Mouse (Mus musculus) neural tube, embryonic 14.5 days (tissue): ENCODE measurements around the gene Rnft2. TPM values are rescaled to one million over a fixed set of nuclear protein-coding genes. Genes with fewer than 3 reads are reported as not detected.

Experiments
- ATAC-seq: fragments of 200-750 bp; cut with Nextera tagmentation; 2 replicates; pipeline ENCODE4 v1.8.0; 2017; ENCODE audit warnings: low read depth, mild to moderate bottlenecking, moderate TSS enrichment, moderate library complexity
- H3K27ac ChIP-seq: fragments of 300-500 bp; sonication (generic); 2 replicates; pipeline ENCODE4 v1.5.1; 2014; ENCODE audit warnings: low read depth, mild to moderate bottlenecking, control low read depth, low read length, moderate library complexity, mixed read lengths
- H3K27me3 ChIP-seq: fragments of 300-500 bp; sonication (generic); 2 replicates; pipeline ENCODE4 v1.6.1; 2014; ENCODE audit warnings: low read length; ENCODE audit not compliant: control insufficient read depth, insufficient read depth
- H3K36me3 ChIP-seq: fragments of 300-500 bp; sonication (generic); 2 replicates; pipeline ENCODE4 v1.6.1; 2014; ENCODE audit warnings: low read length, mixed read lengths; ENCODE audit not compliant: control insufficient read depth, insufficient read depth
- H3K4me1 ChIP-seq: fragments of 300-500 bp; sonication (generic); 2 replicates; pipeline ENCODE4 v1.6.1; 2014; ENCODE audit warnings: low read length; ENCODE audit not compliant: control insufficient read depth, insufficient read depth
- H3K4me2 ChIP-seq: fragments of 300-500 bp; sonication (generic); 2 replicates; pipeline ENCODE4 v1.6.1; 2014; ENCODE audit warnings: mild to moderate bottlenecking, low read depth, low read length, control low read depth
- H3K4me3 ChIP-seq: fragments of 300-500 bp; sonication (generic); 2 replicates; pipeline ENCODE4 v1.5.1; 2014; ENCODE audit warnings: low read depth, low read length, control low read depth, mixed read lengths
- H3K9ac ChIP-seq: fragments of 300-500 bp; sonication (generic); replicated peaks from 2 replicates; pipeline ENCODE4 v1.6.1; 2014; ENCODE audit warnings: low read depth, mild to moderate bottlenecking, control low read depth, low read length, mixed read lengths
- H3K9me3 ChIP-seq: fragments of 300-500 bp; sonication (generic); 2 replicates; pipeline ENCODE4 v1.6.1; 2016; ENCODE audit warnings: low read length; ENCODE audit not compliant: control insufficient read depth
- WGBS: fragments of 180-500 bp; shearing (Covaris S2); extraction: QIAGEN DNeasy Blood & Tissue Kit; methylation state at CpG from one replicate; pipeline ENCODE4 v1.1.7; 2014; 5-methylcytosine and 5-hydroxymethylcytosine counted together
- polyA plus RNA-seq: library from polyadenylated mRNA; unstranded; fragments of >200 nt; fragmentation: Nextera tagmentation; extraction: Ambion mirVana; gene quantifications from 2 replicates; pipeline ENCODE4 v1.2.1, GENCODE M21; 2014

The Rnft2 gene
- polyA plus RNA-seq, 1 experiment from 2014 or later = 20.3 TPM

DNA sequence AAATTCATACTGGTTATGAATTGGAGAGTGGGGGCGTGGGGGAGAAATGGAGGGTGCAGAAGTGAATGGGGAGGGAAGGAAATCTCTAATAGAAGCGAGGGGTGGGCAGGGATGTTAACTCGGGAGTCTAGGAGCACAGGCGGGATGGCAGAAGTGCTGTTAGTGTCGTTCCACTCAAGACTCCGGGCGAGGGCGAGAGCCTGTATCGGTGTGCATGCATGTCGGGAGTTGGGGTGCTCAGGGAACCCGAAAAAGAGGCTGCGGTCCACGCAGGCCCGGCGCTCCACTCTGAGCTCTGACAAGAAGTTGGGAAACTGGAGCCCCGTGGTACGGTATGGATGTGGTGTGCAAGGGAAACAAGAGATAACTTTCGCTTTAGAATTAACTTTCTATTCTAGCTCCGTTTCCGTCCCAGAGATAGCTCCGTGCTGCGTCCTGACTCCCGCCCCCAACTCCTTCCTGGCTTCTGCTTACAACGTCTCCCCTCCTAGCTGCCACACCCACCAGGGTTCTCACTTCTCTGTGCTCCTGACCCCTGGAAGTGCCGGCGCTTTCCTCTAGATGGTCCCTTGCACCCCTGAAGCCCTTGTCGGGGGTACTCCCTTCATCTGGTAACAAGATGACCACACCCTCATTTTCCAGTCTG is 72.7 kb downstream of the Rnft2 start:
- H3K9ac ChIP-seq = 0 out of 2 replicates have a peak overlapping the region, but pooled peaks have one; percentile 16
- no peaks in the 10 kb centered on the region for H3K9me3 ChIP-seq
- H3K4me3 ChIP-seq = peak overlapping the region; percentile 29
- H3K27ac ChIP-seq = no peak overlapping the region
- H3K4me1 ChIP-seq = peaks cover 2% of the 10 kb centered on the region; the same call in 1 of the 2 replicates
- peaks cover 29% of the 10 kb centered on the region for H3K27me3 ChIP-seq
- ATAC-seq = no peak
- H3K4me2 ChIP-seq = peak overlapping the region; percentile 41
- H3K36me3 ChIP-seq = no peaks in the 10 kb centered on the region
- WGBS = under 1% methylated on average over 27 of the region's 27 CpGs

DNA sequence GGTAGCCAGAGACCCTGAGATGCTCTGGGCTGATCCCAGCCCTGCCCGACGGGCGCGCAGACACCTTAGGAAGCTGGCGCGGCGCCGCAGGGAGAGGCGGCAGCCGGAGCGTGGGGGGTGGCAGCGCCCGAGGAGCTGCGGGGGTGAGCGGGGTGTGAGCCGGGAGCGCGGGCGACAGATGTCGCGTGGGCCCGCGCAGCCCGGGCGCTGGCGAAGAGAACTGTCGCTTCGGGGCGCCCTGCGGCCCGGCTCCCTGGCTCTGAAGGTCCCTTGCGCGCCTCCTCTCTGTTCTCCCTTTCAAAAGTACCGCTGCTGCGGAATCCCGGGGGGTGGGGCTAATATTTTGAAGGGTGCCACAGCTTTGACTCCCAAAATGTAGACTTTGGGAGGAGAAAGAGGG is 73.3 kb downstream of the Rnft2 start:
- no peak overlapping the region for H3K27ac ChIP-seq
- no peaks in the 10 kb centered on the region for H3K36me3 ChIP-seq
- ATAC-seq = no peak
- H3K4me3 ChIP-seq = peak overlapping the region; percentile 29
- peaks cover 29% of the 10 kb centered on the region for H3K27me3 ChIP-seq
- peak overlapping the region; percentile 41 for H3K4me2 ChIP-seq
- WGBS = under 1% methylated on average over 31 of the region's 36 CpGs
- peaks cover 2% of the 10 kb centered on the region; the same call in 1 of the 2 replicates for H3K4me1 ChIP-seq
- H3K9me3 ChIP-seq = no peaks in the 10 kb centered on the region
- 0 out of 2 replicates have a peak overlapping the region, but pooled peaks have one; percentile 16 for H3K9ac ChIP-seq

DNA sequence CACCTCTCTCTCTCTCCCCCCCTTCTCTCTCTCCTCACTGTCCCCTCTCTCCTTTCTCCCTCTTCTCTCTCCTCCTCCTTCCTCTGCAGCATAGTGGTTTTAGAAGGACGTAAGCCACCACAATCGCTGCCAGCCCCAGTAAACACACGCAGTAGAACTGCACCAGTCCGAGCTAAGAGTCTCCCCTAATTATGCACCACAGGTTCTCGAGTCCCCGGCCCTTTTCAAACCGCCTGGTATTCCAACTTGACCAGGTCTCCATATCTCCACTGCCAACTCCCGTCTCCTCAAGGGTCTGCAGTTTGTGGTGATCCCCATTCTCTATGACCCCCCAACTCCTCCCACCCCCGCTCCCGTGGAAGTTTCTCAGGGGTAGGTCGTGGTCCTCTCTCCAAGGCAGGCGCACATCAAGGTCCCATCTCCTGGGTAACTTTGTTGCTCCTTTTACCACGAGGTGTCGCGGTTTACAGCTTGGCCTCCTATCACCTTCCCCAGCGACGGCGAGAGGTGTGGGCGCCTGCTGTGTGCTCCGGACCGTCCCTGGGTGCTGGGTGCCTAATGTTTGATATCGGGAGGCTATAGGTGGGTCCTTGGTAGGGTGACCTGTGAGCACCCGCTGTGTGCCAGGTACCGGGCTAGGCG is 73.9 kb downstream of the Rnft2 start:
- under 1% methylated on average over 25 of the region's 25 CpGs for WGBS
- H3K4me3 ChIP-seq = peak overlapping the region; percentile 29
- H3K4me1 ChIP-seq = peaks cover 2% of the 10 kb centered on the region; the same call in 1 of the 2 replicates
- no peaks in the 10 kb centered on the region for H3K36me3 ChIP-seq
- H3K4me2 ChIP-seq = peak overlapping the region; percentile 41
- peaks cover 29% of the 10 kb centered on the region for H3K27me3 ChIP-seq
- H3K9ac ChIP-seq = 0 out of 2 replicates have a peak overlapping the region, but pooled peaks have one; percentile 16
- no peaks in the 10 kb centered on the region for H3K9me3 ChIP-seq
- no peak for ATAC-seq
- H3K27ac ChIP-seq = no peak overlapping the region

DNA sequence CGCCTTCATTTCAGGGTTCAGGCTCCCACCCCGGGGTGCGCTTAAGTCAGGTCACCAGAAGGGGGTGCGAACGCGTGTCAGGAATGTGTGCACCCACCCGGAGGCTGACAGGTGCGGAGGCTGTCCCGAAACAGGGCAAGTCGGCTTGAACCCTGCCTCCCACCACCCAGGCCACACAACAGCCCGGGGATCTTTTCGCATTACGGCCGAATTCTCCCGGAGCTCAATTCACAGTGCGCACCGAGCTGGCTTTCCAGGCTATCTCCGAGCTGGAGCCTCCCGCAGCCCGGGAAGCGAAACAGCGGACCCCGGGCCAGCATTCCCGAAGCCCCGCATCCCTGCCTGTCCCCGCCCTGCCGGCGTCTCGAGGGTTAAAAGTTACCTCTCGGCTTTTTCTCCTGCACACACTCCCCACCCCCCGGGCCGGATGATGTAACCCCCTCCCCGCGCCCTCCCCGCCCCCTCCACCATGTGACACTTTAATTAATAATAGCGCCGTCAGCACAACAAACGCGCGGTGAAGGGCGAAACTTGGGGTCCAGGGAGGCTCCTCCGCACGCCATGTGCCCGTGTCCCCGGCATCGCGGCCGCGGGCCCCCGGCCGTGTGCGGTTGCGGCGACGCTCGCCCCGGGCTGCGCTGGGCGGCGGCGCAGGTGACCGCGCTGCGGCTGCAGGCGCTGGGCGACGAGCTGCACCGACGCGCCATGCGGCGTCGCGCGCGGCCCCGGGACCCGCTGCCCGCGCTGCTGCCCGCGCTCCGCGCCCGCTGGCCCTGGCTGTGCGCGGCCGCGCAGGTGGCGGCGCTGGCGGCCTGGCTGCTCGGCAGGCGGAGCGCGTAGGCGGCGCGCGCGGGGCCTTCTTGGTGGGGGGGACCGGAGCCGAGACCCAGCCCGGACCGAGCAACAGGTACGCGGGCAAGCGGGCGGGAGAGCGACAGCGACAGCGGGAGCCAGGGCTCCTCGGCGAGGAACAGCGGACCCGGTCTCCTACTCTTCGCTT is 75.4 kb downstream of the Rnft2 start:
- Histone ChIP-seq H3K27me3 (peaks cover 29% of the 10 kb centered on the region), H3K9me3 (no peaks in the 10 kb centered on the region), H3K27ac (no peak overlapping the region), H3K4me1 (peaks cover 2% of the 10 kb centered on the region; the same call in 1 of the 2 replicates), H3K36me3 (no peaks in the 10 kb centered on the region), H3K4me2 (peak overlapping the region; percentile 95), H3K9ac (peak overlapping the region; percentile 72), H3K4me3 (peak overlapping the region; percentile 50)
- under 1% methylated on average over 74 of the region's 117 CpGs for WGBS
- peak; percentile 47 for ATAC-seq

DNA sequence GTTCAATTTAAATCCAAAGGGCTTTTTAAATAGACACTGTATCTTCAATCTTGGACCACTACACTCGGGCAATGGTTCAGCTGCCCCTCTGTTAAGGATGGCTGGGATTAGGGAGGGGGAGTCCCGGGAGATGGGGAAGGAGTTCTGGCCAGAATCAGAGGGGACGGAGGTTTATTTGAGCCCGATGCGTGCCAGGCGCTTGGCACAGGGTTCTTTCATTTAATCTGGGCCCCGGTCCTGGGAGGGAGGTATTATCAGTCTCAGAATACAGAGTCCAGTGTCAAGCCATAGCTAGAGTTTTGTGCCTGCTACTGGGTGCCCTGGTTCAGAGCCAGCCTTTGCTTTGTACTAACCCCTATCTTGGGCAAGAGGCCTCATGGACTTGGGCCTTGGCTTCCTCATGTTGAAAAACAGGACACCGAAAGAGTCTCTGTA is 77.3 kb downstream of the Rnft2 start:
- H3K36me3 ChIP-seq = no peaks in the 10 kb centered on the region
- no peaks in the 10 kb centered on the region for H3K9me3 ChIP-seq
- H3K27ac ChIP-seq = no peak overlapping the region
- no peak overlapping the region for H3K4me3 ChIP-seq
- H3K4me2 ChIP-seq = no peak overlapping the region
- H3K27me3 ChIP-seq = peaks cover 20% of the 10 kb centered on the region
- peaks cover 2% of the 10 kb centered on the region; the same call in 1 of the 2 replicates for H3K4me1 ChIP-seq
- ATAC-seq = no peak
- 42% methylated on average over 8 of the region's 8 CpGs for WGBS
- no peak overlapping the region for H3K9ac ChIP-seq

DNA sequence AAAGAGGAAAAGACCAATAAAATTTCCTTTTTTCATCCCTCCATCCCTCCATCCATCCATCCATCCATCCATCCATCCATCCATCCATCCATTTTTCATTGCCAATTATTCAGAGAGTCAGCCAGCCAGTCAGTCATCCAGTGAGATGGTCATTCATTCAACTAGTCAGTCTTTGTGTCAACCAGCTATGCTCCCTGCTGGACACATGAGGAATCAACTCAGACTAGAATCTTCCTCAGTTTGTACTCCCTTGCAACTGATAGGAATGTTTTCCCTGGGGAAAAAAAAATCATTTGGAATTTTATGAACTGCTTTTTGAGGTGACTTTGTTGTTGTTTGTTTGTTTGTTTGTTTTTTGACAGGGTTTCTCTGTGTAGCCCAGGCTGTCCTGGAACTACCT is 79.5 kb downstream of the Rnft2 start:
- no peak overlapping the region for H3K9ac ChIP-seq
- ATAC-seq = no peak
- H3K4me2 ChIP-seq = no peak overlapping the region
- 0 out of 2 replicates have a peak, but pooled peaks cover 2% of the 10 kb centered on the region for H3K4me1 ChIP-seq
- H3K27ac ChIP-seq = no peak overlapping the region
- no peaks in the 10 kb centered on the region for H3K9me3 ChIP-seq
- H3K36me3 ChIP-seq = no peaks in the 10 kb centered on the region
- no peak overlapping the region for H3K4me3 ChIP-seq
- H3K27me3 ChIP-seq = peaks cover 13% of the 10 kb centered on the region

DNA sequence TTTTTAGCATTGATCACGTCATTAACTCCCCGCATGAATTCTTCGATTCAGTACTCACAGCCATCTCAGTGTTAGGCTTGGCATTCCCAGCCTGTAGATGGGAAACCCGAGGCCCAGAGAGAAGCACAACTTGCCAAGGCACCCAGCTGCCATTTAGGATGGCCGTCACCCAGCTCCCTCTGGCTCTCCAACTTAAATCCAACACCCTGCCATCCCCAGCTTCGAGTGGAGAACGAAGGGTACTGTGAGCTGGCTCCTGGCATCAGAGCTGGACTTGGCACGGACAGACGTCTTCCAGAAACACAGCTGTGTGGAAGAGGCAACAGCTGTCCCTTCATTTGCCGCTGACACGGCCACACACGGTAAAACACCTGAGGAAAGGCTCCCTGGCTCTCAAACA is 80.3 kb downstream of the Rnft2 start, which contains the start of gene Hrk:
TSS of gene Hrk (plus strand) at position 68 of the 400 bp plus-strand sequence.
- Histone ChIP-seq H3K4me3 (no peak within 1 kb of the TSS), H3K9me3 (no peaks in the 10 kb centered on the region), H3K27me3 (peaks cover 9% of the 10 kb centered on the region; the same call in 1 of the 2 replicates), H3K4me2 (no peak within 1 kb of the TSS), H3K9ac (no peak within 1 kb of the TSS), H3K36me3 (no peaks in the 10 kb centered on the region), H3K27ac (no peak within 1 kb of the TSS), H3K4me1 (0 out of 2 replicates have a peak, but pooled peaks cover 2% of the 10 kb centered on the region)
- 61% methylated on average over 12 of the region's 12 CpGs for WGBS
- ATAC-seq = no peak

DNA sequence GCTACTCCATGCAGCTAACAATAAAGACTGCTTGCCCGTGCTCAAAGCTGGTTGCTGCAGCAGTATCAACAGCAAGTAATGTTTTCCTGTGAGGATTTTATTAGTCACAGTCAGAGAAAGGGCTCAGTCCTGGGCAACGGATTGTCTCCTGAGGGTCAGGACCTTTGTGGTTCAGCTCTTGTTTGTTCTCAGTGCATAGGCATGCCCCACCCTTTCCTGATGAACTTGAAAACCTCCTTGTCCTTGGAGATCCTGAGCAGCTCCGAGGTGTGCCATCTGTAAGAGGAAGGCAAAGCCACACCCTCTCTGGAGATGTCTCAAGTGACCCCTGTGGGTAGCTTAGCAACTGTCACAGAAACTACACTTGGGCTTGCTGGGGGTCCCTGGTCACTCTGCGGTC is 84.2 kb downstream of the Rnft2 start:
- Histone ChIP-seq H3K4me2 (no peak overlapping the region), H3K9ac (no peak overlapping the region), H3K36me3 (no peaks in the 10 kb centered on the region), H3K4me3 (no peak overlapping the region), H3K27me3 (0 out of 2 replicates have a peak, but pooled peaks cover 2% of the 10 kb centered on the region), H3K27ac (no peak overlapping the region), H3K4me1 (no peaks in the 10 kb centered on the region), H3K9me3 (no peaks in the 10 kb centered on the region)
- no peak for ATAC-seq
- 37% methylated on average over 4 of the region's 4 CpGs for WGBS
